Mouse (Mus musculus) frontal cortex, postnatal 14 days (tissue): ENCODE results near the gene Mecom.

Experiments used
- DNase-seq, 2 experiments: peaks; one replicate each; pipeline ENCODE4 v3.0.0; 2022; ENCODE audit warnings: low spot score in 2 of 2

Gene Mecom

GRCm38 (mm10) chr3:30104515-30105098 is 443.2 kb downstream of the Mecom start:
- no peak for DNase-seq

DNA sequence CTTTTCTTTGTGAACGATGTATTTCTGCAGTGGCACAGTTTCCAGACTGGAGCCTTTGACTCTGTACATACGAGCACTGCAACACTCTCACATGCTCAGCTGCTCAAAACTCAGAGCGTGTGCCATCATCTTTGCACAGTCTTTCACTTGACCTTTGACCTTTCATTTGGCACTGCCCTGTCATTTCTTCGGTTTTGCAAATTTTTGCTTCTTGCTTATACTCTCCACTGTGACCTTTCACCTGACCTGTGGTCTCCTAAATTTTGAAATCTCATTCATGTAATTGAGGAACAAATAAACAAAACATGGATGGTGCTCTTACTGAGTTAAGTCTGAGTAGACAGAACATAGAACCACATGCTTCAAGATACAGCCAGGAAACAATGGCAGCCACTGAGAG is 446.7 kb downstream of the Mecom start:
- DNase-seq, result no peak

DNA sequence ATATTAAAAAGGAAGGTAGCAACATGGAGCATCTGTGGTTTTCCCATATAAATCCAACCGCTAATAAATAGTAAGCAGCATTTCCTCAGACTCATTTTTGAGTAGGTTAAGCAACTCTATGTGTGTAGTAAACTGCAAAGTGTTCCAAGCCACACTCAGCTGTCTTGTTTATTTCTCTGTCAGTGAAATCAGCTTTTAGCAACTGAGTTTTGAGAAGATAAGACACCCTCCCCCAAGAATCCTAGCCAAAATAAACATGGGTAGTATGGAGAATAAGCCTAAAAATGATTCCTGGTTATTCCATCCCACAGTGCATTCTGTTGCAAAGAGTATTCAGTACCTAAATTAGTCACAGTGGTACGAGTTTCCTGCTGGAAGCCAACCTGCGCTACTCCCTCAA is 450.1 kb downstream of the Mecom start:
- no peak for DNase-seq

DNA sequence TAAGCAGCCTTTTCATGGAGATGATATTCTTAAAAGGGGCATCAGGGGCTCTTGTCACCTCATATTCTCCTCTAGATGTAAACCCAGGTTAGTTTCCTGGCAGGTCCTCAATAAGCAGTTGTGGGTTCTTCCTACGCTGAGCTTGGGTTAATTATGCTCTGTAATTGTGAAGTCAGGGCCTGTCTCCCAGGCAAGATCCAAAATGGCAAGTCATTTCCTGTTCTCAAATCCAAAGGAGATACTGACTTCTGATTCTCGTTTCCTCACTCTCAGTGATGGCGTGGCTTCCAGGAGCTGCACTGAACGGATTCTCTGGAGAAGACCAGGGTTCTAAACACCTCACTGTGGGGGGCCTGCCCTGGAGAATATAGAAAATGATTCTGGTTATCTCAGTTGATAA is 450.7 kb downstream of the Mecom start:
- DNase-seq, result no peak

GRCm38 (mm10) chr3:30093005-30093404 is 454.8 kb downstream of the Mecom start:
- DNase-seq, result no peak

- DNase-seq, result no peak
These were observed 455.3 kb downstream of the Mecom start for GRCm38 (mm10) chr3:30092481-30092880.

GRCm38 (mm10) chr3:30091860-30092259 is 455.9 kb downstream of the Mecom start:
- no peak for DNase-seq

GRCm38 (mm10) chr3:30091401-30091800 is 456.4 kb downstream of the Mecom start:
- DNase-seq, result no peak

DNA sequence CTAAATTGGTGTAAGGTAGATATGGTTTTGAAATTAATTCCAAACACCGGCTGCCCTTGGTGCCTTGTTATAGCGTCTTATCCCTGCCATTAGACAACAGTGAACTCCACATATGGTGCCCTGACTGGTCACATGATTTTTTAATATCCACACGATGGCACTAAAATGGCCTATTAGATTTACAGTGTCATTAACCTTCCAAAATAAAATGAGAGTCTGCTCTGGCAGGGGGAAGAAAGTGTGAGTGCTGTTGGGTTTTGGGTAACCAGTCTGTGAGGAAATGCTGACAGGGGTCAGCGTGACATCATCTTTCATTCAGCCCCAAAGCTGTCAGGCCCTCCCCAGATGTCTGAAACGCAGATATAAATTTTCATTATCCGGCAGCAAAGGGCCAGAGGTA is 461.7 kb downstream of the Mecom start:
- no peak for DNase-seq

GRCm38 (mm10) chr3:30083842-30084241 is 464.0 kb downstream of the Mecom start:
- no peak for DNase-seq

DNA sequence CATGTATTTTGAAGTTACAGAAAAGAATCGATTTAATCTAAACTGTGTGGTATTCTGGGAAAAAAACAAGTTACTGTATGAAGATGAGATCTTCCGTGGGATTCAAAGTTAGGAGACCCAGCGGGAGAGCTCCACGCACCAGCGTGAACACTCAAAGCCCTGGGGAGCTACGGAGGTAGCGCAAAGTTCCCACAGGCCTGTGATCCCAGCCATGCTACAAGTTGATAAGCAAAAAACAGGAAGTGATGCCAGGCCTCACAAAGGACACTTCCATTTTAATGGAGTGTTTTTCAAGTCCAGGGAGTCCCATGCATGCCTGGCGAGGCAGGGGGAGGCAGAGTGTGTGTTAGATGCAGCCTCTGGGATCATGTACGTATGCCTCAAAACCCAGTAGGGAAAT is 464.5 kb downstream of the Mecom start:
- no peak for DNase-seq

DNA sequence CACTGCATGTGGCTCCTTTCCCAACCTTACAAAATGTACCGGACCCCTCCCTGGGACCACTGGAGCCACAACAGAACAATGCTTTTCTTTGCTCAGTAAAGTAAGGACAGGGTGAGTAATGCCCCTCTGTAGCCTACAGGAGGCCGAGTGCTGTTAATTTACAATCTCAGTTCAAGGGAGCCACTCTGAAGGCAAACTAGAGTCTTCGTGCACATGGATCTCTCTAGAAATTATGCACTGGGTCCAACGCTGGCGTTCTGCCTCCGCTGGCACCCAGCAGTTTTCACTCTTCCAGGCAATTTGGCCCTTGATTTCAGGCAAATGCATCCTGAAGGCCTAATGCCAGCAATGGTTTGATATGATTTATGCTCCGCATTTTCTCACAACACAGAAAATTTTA is 467.0 kb downstream of the Mecom start:
- DNase-seq, result no peak

- DNase-seq, result no peak
These were observed 471.3 kb downstream of the Mecom start for GRCm38 (mm10) chr3:30076522-30076921.

GRCm38 (mm10) chr3:30071271-30071670 is 476.5 kb downstream of the Mecom start:
- DNase-seq, result no peak

- no peak for DNase-seq
These were observed 481.3 kb downstream of the Mecom start for GRCm38 (mm10) chr3:30066519-30066918.

DNA sequence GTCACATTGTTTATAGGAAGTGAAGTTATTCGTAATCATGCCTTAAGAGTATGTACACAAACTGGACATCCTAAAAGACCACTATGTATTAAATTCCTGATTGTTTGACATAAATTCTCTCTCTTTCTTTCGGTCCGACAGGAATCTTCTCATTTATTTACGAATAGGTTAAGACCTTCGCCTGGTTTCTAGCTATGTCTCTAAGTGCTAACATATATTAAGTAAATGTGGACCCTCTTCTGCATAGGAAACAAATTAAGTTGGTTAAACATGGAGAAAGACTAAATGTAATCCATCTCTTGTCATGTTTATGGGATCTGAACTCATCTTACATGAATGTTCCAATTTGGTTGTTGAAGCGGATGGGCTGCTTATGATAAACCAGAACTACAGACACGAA is 487.8 kb downstream of the Mecom start:
- no peak for DNase-seq

- DNase-seq, result no peak
These were observed 488.2 kb downstream of the Mecom start for GRCm38 (mm10) chr3:30059615-30060014.

- no peak for DNase-seq
These were observed 496.5 kb downstream of the Mecom start for GRCm38 (mm10) chr3:30051287-30051686.

DNA sequence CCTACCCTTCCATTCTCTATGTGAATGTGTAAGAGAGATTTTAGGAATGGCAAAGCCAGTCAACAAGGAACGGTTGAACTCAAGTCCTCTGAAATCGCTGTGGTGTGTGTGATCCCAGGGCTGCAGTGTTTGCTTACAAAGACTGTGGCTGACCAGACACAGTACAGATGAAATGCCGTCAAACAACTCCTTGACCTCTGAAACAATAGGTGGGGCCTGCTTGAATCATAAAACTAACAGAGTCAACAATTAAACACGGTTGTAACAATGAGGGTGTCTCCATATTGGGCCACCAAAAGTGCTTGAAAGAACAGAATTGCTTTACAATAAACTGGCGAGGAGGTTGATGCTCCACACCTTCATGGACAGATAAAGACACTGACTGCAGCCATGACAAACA is 497.0 kb downstream of the Mecom start:
- no peak for DNase-seq

- DNase-seq, result no peak
These were observed 499.0 kb downstream of the Mecom start for GRCm38 (mm10) chr3:30048792-30049191.

DNA sequence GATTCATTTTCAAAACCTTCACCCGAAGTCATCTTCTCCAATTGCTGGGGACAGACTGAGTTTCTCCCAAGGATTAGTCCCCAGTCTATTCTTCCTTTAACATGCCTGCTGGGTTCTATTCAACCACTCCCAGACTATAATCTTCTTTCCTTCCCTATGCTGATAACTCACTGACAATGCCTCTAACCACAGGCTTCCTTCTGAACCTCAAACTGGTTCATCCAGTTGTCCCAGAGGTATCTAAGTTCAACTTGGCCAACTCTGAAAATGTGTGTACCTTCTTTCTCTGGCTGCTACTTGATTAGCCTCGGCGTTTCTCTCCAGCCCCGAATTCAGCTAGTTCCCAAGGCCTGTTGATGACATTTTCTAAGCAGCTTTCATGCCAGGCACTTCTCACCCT is 499.7 kb downstream of the Mecom start:
- no peak for DNase-seq

DNA sequence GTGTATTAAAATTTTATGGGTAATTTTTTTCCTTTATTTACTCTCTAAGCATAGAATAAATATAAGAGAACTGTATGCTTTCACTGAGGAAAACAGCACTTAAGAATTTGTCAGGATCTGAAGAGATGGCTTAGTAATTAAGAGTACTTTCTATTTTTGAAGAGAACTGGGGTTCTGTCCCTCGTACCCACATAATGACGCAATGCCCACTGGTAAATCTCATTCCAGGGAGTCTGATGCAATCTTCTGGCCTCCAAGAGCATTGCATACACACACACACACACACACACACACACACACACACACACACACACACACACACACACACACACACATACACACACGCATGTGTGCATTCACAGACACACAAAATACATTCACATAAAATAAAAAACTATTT is 504.3 kb downstream of the Mecom start:
- no peak for DNase-seq

GRCm38 (mm10) chr3:30038545-30038944 is 509.3 kb downstream of the Mecom start:
- DNase-seq, result no peak

DNA sequence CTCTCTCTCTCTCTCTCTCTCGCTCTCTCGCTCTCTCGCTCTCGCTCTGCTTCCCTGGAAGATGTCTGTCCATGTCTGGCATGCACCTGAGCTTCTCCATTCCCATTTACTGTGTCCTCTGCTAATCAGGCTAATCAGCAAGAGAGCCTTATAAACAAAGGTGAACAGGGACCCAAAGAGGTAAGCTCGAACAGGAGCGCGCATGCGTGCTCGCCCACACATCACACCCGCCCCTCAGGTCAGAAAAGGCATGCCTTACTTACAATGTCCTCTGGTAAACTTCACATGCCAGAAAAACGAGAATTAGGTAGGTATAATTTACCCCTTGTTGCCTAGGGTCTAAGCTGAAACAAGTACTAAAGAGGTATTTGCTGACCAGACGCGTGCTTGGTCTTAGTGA is 527.8 kb downstream of the Mecom start:
- DNase-seq, result no peak

GRCm38 (mm10) chr3:30019411-30019810 is 528.4 kb downstream of the Mecom start:
- no peak for DNase-seq
